Mouse (Mus musculus): ENCODE results near the gene Gm17334. TPM values are rescaled to one million over a fixed set of nuclear protein-coding genes. Genes with fewer than 3 reads are reported as not detected.

Gm17334 gene
- not detected in 2 replicates for total RNA-seq (2015; ENCODE audit: low replicate concordance)
- total RNA-seq (2017; ENCODE audit: low replicate concordance), result not detected in 2 replicates

DNA sequence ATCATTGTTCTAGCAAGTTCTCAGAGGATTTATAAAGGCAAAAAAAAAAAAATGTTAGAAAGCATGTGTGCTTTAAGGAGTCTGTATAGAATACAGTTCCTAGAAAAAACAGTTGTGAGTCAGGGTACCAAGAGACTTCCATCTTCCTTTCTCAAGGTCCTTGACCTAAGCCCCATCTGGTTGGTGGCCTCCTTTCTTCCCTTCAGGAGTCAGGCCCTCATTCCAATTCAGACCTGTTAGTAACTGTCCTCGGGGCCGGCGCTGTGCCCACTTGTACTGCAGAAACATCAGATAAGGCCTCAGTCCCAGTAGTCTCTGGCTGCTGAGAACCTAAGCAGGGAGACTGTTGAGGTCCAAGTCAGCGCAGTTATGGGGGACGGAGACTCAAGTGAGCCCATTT lies at the start of gene Gm17334:
TSS of gene Gm17334 (minus strand) at position 101 of the 400 bp plus-strand sequence.
- no peak for ATAC-seq (replicated peaks; ENCODE audit: low FRiP score, poor library complexity, severe bottlenecking)

DNA sequence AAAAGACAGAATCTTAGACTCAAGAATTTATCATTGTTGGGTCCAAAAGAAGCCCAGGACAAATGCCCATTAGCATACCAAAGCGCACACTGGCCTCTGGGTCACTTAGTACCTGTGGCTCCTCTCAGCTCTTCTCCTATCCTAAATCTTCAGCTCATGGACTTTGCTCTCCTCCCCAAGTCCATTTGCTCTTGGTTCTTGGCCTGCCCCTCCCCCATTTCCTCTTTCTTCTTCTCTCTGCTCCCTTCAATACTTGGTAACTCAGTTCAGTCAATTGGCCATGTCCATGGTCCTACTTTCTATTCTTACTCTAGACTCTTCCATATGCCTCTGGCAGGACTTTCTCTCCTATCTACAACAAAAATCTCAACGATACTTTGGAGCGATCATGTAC lies 49.0 kb upstream of the Gm17334 start:
- ATAC-seq (replicated peaks; ENCODE audit: low FRiP score, poor library complexity, severe bottlenecking), result no peak

- no peak for ATAC-seq (replicated peaks; ENCODE audit: low FRiP score, poor library complexity, severe bottlenecking)
These were observed 48.4 kb upstream of the Gm17334 start for GRCm38 (mm10) chr11:53821230-53821944.

DNA sequence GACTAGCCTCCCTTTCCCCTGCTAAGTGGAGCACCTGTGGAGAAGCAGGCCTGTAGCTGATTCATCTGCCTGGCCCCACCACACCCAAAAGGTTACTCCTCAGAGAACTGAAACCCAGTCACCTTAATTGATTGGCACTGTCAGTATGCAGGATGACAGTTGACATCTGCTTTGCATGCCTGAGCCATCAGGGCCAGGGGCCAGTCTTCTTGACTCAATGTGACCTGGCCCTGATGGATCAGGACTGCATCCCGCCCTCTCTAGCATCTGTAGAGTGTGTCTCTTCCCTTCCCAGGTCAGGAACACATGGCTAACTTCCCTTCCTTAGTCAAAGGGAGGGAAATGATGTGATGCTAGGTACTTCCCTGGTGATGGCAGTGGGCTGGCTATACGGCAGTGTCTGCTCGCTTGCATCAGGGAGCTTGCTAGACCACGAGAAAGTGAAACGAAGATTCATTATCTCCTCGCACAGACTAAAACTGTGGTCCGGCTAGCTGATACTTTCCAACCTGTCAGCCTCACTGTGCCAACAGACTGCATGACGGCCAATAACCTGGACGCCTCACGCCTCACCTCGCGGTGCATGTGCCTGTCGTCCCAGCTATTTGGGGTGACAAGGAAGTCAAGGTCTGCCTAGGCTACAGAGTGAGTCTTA lies 47.7 kb upstream of the Gm17334 start:
- no peak for ATAC-seq (replicated peaks; ENCODE audit: low FRiP score, poor library complexity, severe bottlenecking)

DNA sequence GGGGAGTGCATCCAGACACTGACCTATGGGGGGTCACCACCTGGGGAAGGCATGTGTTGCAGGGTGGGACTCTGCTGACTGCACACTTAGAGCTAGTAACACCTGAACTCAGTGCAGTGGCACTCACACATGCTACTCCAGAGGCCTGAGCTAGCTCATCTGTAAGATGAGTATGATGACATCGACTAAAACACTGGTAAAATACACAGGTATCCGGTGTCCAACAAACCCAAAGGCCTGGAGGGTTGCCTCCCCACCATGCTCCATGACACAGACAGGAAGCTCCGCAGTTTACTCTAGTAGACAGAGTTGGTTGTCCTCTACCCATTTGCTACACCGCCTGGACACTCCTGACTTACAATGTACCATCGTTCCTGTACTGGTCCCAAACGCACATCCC lies 46.5 kb upstream of the Gm17334 start:
- ATAC-seq (replicated peaks; ENCODE audit: low FRiP score, poor library complexity, severe bottlenecking), result no peak; the same call in 1 of the 2 replicates

DNA sequence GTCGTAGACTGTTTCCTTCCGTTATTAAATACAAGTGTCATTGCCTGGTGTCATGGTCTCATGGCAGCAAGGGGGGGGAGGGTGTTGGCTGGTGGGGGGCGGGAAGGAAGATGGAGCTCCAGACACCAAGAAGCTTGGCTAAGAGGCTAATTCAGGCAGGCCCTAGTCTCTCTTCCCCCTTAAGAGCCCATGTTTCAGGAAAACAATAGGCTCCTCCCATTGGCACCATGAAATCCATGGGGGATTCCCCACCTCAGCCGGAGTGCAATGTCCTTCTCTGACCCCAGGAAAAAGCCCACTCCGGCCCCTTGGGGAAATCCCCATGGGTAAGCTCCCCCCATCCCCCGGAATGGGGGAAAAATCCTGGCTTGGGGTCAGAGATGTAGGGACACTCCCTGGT lies 45.8 kb upstream of the Gm17334 start:
- no peak for ATAC-seq (replicated peaks; ENCODE audit: low FRiP score, poor library complexity, severe bottlenecking)

- no peak for ATAC-seq (replicated peaks; ENCODE audit: low FRiP score, poor library complexity, severe bottlenecking)
These were observed 43.9 kb upstream of the Gm17334 start for GRCm38 (mm10) chr11:53816841-53817375.

DNA sequence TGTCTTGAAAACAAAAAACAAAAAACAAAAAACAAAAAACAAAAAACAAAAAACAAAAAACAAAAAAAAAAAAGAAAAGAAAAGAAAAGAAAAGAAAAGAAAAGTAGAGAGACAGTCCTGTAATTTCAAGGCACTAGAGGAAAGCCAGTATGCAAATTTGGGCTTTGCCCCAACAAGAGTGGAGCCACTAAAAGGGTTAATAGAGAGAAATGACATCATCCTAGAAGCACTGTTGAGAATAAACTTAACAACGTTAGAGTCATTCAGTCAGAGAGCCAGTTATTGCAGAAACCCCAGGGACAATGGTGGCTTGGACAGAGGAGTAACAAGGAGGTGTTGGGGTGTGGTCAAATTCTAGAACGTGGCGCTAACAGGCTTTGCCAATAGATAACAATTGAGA lies 41.8 kb upstream of the Gm17334 start:
- no peak for ATAC-seq (replicated peaks; ENCODE audit: low FRiP score, poor library complexity, severe bottlenecking)

- no peak for ATAC-seq (replicated peaks; ENCODE audit: low FRiP score, poor library complexity, severe bottlenecking)
These were observed 40.2 kb upstream of the Gm17334 start for GRCm38 (mm10) chr11:53813001-53813868.

- no peak for ATAC-seq (replicated peaks; ENCODE audit: low FRiP score, poor library complexity, severe bottlenecking)
These were observed 38.3 kb upstream of the Gm17334 start for GRCm38 (mm10) chr11:53811312-53811711.

GRCm38 (mm10) chr11:53810749-53811148 lies 37.8 kb upstream of the Gm17334 start:
- ATAC-seq (replicated peaks; ENCODE audit: low FRiP score, poor library complexity, severe bottlenecking), result no peak

- ATAC-seq (replicated peaks; ENCODE audit: low FRiP score, poor library complexity, severe bottlenecking), result no peak
These were observed 37.2 kb upstream of the Gm17334 start for GRCm38 (mm10) chr11:53810156-53810555.

GRCm38 (mm10) chr11:53809354-53809753 lies 36.4 kb upstream of the Gm17334 start:
- ATAC-seq (replicated peaks; ENCODE audit: low FRiP score, poor library complexity, severe bottlenecking), result no peak

- ATAC-seq (replicated peaks; ENCODE audit: low FRiP score, poor library complexity, severe bottlenecking), result no peak
These were observed 32.8 kb upstream of the Gm17334 start for GRCm38 (mm10) chr11:53805786-53806185.

- ATAC-seq (replicated peaks; ENCODE audit: low FRiP score, poor library complexity, severe bottlenecking), result no peak
These were observed 31.8 kb upstream of the Gm17334 start for GRCm38 (mm10) chr11:53804569-53805344.

DNA sequence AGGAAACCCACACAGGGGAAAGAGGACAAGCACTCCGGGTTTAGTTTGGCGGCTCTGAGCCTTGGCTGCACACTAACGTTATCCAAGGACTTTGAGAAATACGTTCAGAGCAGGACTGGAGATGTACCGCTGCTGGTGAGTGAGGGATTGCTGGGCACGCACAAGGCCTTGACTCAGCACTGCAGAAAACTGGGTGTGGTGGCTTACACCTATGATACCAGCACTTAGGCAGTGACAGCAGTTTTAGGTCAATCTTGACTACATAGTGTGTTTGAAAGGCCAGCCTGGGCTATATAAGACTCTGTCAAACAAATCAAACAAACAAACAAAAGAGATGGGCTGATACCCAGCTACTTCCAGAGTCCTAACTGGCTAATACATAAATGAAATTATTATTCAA lies 30.5 kb upstream of the Gm17334 start:
- ATAC-seq (replicated peaks; ENCODE audit: low FRiP score, poor library complexity, severe bottlenecking), result no peak

- ATAC-seq (replicated peaks; ENCODE audit: low FRiP score, poor library complexity, severe bottlenecking), result no peak
These were observed 30.1 kb upstream of the Gm17334 start for GRCm38 (mm10) chr11:53803093-53803492.

DNA sequence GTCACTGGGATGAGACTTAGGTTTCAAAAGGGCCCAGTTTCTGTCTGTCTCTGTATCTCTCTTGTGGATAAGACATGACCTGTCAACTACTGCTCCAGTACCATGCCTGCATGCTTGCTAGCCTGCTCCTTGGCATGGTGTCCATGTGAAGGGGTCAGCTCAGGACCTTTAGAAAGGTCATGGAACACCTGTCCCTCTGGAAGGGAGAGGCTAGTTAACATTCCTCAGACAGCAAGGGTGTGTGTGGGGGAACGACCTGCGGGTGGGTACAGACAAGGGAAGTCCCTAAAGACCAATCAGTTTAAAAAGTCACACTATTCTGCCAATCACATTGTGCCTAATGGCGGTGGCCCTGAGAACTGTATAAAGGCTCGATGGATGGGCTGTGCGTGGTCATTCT lies 28.0 kb upstream of the Gm17334 start:
- ATAC-seq (replicated peaks; ENCODE audit: low FRiP score, poor library complexity, severe bottlenecking), result no peak

- no peak for ATAC-seq (replicated peaks; ENCODE audit: low FRiP score, poor library complexity, severe bottlenecking)
These were observed 27.0 kb upstream of the Gm17334 start for GRCm38 (mm10) chr11:53800036-53800435.
